Mouse (Mus musculus) liver, embryonic 11.5 days (tissue): ENCODE results near the gene Olfr403. TPM values are rescaled to one million over a fixed set of nuclear protein-coding genes. Genes with fewer than 3 reads are reported as not detected.
"Not testable (repeated sequence)": the region's sequence is repeated elsewhere in the genome, so short reads cannot be mapped to it uniquely, and the experiment has no call there.

Experiments used
- ATAC-seq: fragments of 200-750 bp; cut with Nextera tagmentation; replicated peaks from 2 replicates; pipeline ENCODE4 v1.8.0; 2017; ENCODE audit warnings: moderate number of reproducible peaks, mild to moderate bottlenecking, moderate TSS enrichment, moderate library complexity; ENCODE audit not compliant: low FRiP score
- DNase-seq: peaks from one replicate; pipeline ENCODE4 v3.0.0-alpha.2; 2017; ENCODE audit warnings: low spot score
- H3K27ac ChIP-seq: fragments of 300-500 bp; sonication (generic); 2 replicates; pipeline ENCODE4 v1.5.1; 2014; ENCODE audit warnings: mild to moderate bottlenecking, low read depth, low read length, control low read depth
- H3K27me3 ChIP-seq: fragments of 300-500 bp; sonication (generic); replicated peaks from 2 replicates; pipeline ENCODE4 v1.6.1; 2014; ENCODE audit warnings: low read length, mixed read lengths; ENCODE audit not compliant: control insufficient read depth, insufficient read depth
- H3K36me3 ChIP-seq: fragments of 300-500 bp; sonication (generic); 2 replicates; pipeline ENCODE4 v1.6.1; 2014; ENCODE audit warnings: mild to moderate bottlenecking, low read length, moderate library complexity, mixed read lengths; ENCODE audit not compliant: control insufficient read depth, insufficient read depth
- H3K4me1 ChIP-seq: fragments of 300-500 bp; sonication (generic); replicated peaks from 2 replicates; pipeline ENCODE4 v1.6.1; 2014; ENCODE audit warnings: low read length, mixed read lengths; ENCODE audit not compliant: control insufficient read depth, insufficient read depth
- H3K4me2 ChIP-seq: fragments of 300-500 bp; sonication (generic); 2 replicates; pipeline ENCODE4 v1.6.1; 2014; ENCODE audit warnings: mild to moderate bottlenecking, control low read depth, moderate library complexity
- H3K4me3 ChIP-seq: fragments of 300-500 bp; sonication (generic); 2 replicates; pipeline ENCODE4 v1.5.1; 2014; ENCODE audit warnings: low read depth, low read length, control low read depth
- H3K9ac ChIP-seq: fragments of 300-500 bp; sonication (generic); 2 replicates; pipeline ENCODE4 v1.6.1; 2014; ENCODE audit warnings: low read depth, low read length, control low read depth
- H3K9me3 ChIP-seq: fragments of 300-500 bp; sonication (generic); 2 replicates; pipeline ENCODE4 v1.6.1; 2016; ENCODE audit warnings: low read length, inconsistent platforms, mixed read lengths; ENCODE audit not compliant: control insufficient read depth
- WGBS: fragments of 180-500 bp; shearing (Covaris S2); extraction: QIAGEN DNeasy Blood & Tissue Kit; methylation state at CpG from one replicate; pipeline ENCODE4 v1.1.7; 2014; 5-methylcytosine and 5-hydroxymethylcytosine counted together
- polyA plus RNA-seq: library from polyadenylated mRNA; unstranded; fragments of >200 nt; fragmentation: Nextera tagmentation; extraction: Ambion mirVana; gene quantifications from 2 replicates; pipeline ENCODE4 v1.2.1, GENCODE M21; 2014

Olfr403 gene
- polyA plus RNA-seq, result not detected in 2 replicates

GRCm38 (mm10) chr11:74185949-74186348, at the start of gene Olfr403:
Gene Olfr403, plus strand, starts transcription at chr11:74186249.
- no peaks in the 10 kb centered on the region for H3K9me3 ChIP-seq
- no peak within 1 kb of the TSS for H3K9ac ChIP-seq
- H3K4me3 ChIP-seq, result no peak within 1 kb of the TSS
- H3K4me2 ChIP-seq, result no peak within 1 kb of the TSS
- no peak for DNase-seq
- no peaks in the 10 kb centered on the region for H3K27me3 ChIP-seq
- H3K4me1 ChIP-seq, result no peaks in the 10 kb centered on the region
- no peak within 1 kb of the TSS for H3K27ac ChIP-seq
- H3K36me3 ChIP-seq, result no peaks in the 10 kb centered on the region
- no peak for ATAC-seq

- ATAC-seq, DNase-seq, H3K9me3 ChIP-seq, H3K27ac ChIP-seq, H3K36me3 ChIP-seq, H3K4me2 ChIP-seq, H3K4me1 ChIP-seq, H3K9ac ChIP-seq, H3K27me3 ChIP-seq, H3K4me3 ChIP-seq: not testable (repeated sequence)
- 28% methylated on average over 1 of the region's 1 CpGs for WGBS
Measured at GRCm38 (mm10) chr11:74140001-74140400, 46.0 kb upstream of the Olfr403 start.

DNA sequence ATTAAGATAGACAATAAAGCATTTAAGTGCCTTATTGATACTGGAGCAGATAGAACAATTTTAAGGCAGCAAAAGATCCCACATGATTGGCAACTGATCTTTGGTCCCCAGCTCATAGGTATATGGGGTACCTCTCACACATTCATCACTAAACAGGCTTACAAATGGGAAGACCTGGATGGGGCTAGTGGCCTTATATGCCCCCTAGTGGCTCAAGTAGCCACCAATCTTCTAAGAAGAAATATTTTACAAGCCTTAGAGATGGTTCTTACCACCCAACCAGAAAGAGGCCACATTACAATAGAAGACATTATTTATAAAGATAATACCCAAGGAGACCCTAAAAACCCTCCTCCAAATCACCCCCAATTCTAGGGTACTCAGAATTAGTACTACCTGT, 40.2 kb upstream of the Olfr403 start:
- Histone ChIP-seq H3K4me1 (no peaks in the 10 kb centered on the region), H3K4me3 (no peak overlapping the region), H3K27me3 (no peaks in the 10 kb centered on the region), H3K9ac (no peak overlapping the region), H3K9me3 (peaks cover 7% of the 10 kb centered on the region), H3K27ac (no peak overlapping the region), H3K4me2 (no peak overlapping the region), H3K36me3 (no peaks in the 10 kb centered on the region)
- no peak for DNase-seq
- no peak for ATAC-seq

- Histone ChIP-seq H3K9me3 (peaks cover 7% of the 10 kb centered on the region), H3K4me1 (no peaks in the 10 kb centered on the region), H3K36me3 (no peaks in the 10 kb centered on the region), H3K27me3 (no peaks in the 10 kb centered on the region), H3K9ac (no peak within 1 kb of the TSS), H3K27ac (no peak within 1 kb of the TSS), H3K4me3 (no peak within 1 kb of the TSS), H3K4me2 (no peak within 1 kb of the TSS)
- no peak for ATAC-seq
- no peak for DNase-seq
- WGBS, result 59% methylated on average over 3 of the region's 3 CpGs
Measured at GRCm38 (mm10) chr11:74153229-74153628, 32.8 kb upstream of the Olfr403 start, which contains the start of gene Olfr402. Gene Olfr402, plus strand, starts transcription at chr11:74153529.

DNA sequence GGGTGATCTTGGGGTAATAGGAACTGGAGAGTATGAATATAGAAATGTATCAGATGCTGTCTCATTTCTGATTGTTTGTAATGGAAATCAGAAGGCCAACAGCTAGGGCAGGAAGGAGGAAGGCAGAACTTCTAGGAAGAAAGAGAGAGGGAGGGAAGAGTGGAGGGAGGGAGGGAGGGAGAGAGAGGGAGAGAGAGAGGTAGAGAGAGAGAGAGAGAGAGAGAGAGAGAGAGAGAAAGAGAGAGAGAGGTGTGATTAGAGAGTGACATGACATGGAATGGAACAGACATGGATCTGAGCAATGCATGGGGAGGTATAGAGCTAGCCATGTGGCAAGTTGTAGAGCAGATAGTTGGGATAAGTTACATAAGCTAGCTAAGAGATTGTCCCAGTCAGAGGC, 17.3 kb upstream of the Olfr403 start:
- Histone ChIP-seq H3K36me3 (no peaks in the 10 kb centered on the region), H3K4me1 (no peaks in the 10 kb centered on the region), H3K9ac (no peak overlapping the region), H3K9me3 (no peaks in the 10 kb centered on the region), H3K27ac (no peak overlapping the region), H3K4me3 (no peak overlapping the region), H3K27me3 (no peaks in the 10 kb centered on the region), H3K4me2 (no peak overlapping the region)
- ATAC-seq (no peak), DNase-seq (no peak)

- ATAC-seq (no peak), DNase-seq (no peak)
- no peaks in the 10 kb centered on the region for H3K27me3 ChIP-seq
- H3K4me1 ChIP-seq, result no peaks in the 10 kb centered on the region
- no peak overlapping the region for H3K27ac ChIP-seq
- WGBS, result 82% methylated on average over 4 of the region's 4 CpGs
- H3K4me3 ChIP-seq, result no peak overlapping the region
- no peak overlapping the region for H3K4me2 ChIP-seq
- H3K9ac ChIP-seq, result no peak overlapping the region
- H3K36me3 ChIP-seq, result no peaks in the 10 kb centered on the region
- no peaks in the 10 kb centered on the region for H3K9me3 ChIP-seq
Measured at GRCm38 (mm10) chr11:74183168-74183567, 2.9 kb upstream of the Olfr403 start.

GRCm38 (mm10) chr11:74183745-74184144, 2.3 kb upstream of the Olfr403 start:
- ATAC-seq, result no peak
- Histone ChIP-seq H3K4me1 (no peaks in the 10 kb centered on the region), H3K27me3 (no peaks in the 10 kb centered on the region), H3K27ac (no peak overlapping the region), H3K36me3 (no peaks in the 10 kb centered on the region), H3K4me2 (no peak overlapping the region), H3K4me3 (no peak overlapping the region), H3K9me3 (no peaks in the 10 kb centered on the region), H3K9ac (no peak overlapping the region)
- WGBS, result 80% methylated on average over 4 of the region's 4 CpGs
- DNase-seq, result no peak

DNA sequence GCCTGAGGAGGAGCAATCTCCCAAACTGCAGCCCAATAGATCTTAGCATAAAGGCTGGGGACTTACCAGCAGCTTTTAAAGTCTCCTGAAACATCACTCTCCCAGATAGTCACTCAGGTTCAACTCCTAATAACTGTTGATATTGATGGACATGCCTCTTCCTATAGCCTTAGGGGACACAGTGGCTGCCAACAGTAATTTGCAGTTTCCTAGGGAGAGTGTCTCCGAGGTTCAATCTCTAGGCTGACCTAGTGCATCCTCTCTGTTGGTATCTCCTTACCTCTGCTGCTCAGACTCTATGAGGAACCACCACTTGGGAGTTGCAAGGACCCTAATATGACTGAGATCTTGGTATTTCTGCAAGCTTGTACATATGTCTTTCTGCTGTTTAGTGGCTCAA, 25.2 kb downstream of the Olfr403 start, which contains the start of gene Olfr43:
Gene Olfr43 (minus strand): TSS at position 101 of the 400 bp plus-strand sequence.
- Histone ChIP-seq H3K9me3 (peaks cover 3% of the 10 kb centered on the region; the same call in 1 of the 2 replicates), H3K4me1 (no peaks in the 10 kb centered on the region), H3K27ac (no peak within 1 kb of the TSS), H3K4me3 (no peak within 1 kb of the TSS), H3K27me3 (no peaks in the 10 kb centered on the region), H3K9ac (no peak within 1 kb of the TSS), H3K4me2 (no peak within 1 kb of the TSS), H3K36me3 (no peaks in the 10 kb centered on the region)
- 57% methylated on average over 1 of the region's 1 CpGs for WGBS
- ATAC-seq (no peak), DNase-seq (no peak)

DNA sequence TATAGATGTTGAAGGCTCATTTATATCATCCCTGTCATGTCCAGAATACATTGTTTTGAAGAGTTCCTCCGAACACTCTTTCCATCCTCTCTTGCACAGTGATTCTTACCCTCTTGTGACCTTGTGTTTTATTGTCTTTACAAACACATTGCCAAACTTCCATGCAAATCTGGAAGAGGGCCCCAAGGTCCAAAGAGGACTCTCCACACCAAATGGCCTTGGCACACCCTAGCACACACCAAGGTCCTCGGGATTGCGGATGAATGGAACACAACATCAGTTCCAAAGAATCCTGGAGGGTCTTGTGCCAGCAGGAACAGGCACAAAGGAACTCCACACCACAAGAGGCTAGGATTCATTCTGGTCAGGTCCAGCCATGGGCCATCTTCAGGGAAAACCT, 55.2 kb downstream of the Olfr403 start:
- ATAC-seq (no peak), DNase-seq (no peak)
- Histone ChIP-seq H3K9me3 (0 out of 2 replicates have a peak, but pooled peaks cover 3% of the 10 kb centered on the region), H3K27me3 (no peaks in the 10 kb centered on the region), H3K4me1 (no peaks in the 10 kb centered on the region), H3K36me3 (no peaks in the 10 kb centered on the region), H3K9ac (no peak overlapping the region), H3K4me3 (no peak overlapping the region), H3K4me2 (no peak overlapping the region), H3K27ac (no peak overlapping the region)
- WGBS, result 78% methylated on average over 3 of the region's 3 CpGs
